Mouse (Mus musculus): ENCODE results near the gene Armc6. TPM values are rescaled to one million over a fixed set of nuclear protein-coding genes. Genes with fewer than 3 reads are reported as not detected.

Gene Armc6
- polyA plus RNA-seq, 1 experiment: 48.5 TPM

GRCm38 (mm10) chr8:70230837-70231236 is 3.4 kb downstream of the Armc6 start:
- H3K79me2 ChIP-seq (ENCODE audit: control insufficient read depth, insufficient read depth): peaks cover 29% of the 10 kb centered on the region
- TF ChIP-seq MYOD1 (IDR thresholded peaks at IDR 0.05; ENCODE audit: control insufficient read depth, insufficient read length, low read depth): no peak
- no peak for TF ChIP-seq FOSL1 (IDR thresholded peaks at IDR 0.05; ENCODE audit: insufficient read depth, low read length, poor library complexity, severe bottlenecking)
- no peak for TF ChIP-seq USF1 (IDR thresholded peaks at IDR 0.05; ENCODE audit: low read depth)
- no peak for TF ChIP-seq MAX (IDR thresholded peaks at IDR 0.05)
- TF ChIP-seq MYOG (IDR thresholded peaks at IDR 0.05; ENCODE audit: control insufficient read depth, extremely low read depth, insufficient read length): no peak
- TF ChIP-seq CTCF (IDR thresholded peaks at IDR 0.05; ENCODE audit: control insufficient read depth, insufficient read depth, insufficient read length): no peak
- no peak for TF ChIP-seq CEBPB (IDR thresholded peaks at IDR 0.05; ENCODE audit: low read depth)
- H3ac ChIP-seq (ENCODE audit: control insufficient read depth, insufficient read length, low read depth): no peak overlapping the region
- peaks cover 40% of the 10 kb centered on the region for H3K36me3 ChIP-seq (ENCODE audit: control insufficient read depth, insufficient read depth)
- no peak overlapping the region for H3K4me3 ChIP-seq (ENCODE audit: insufficient read depth, poor library complexity, severe bottlenecking)
- H3K79me3 ChIP-seq (ENCODE audit: low read depth): no peaks in the 10 kb centered on the region
- H3K27me3 ChIP-seq (ENCODE audit: control insufficient read depth, insufficient read depth, insufficient read length): no peaks in the 10 kb centered on the region

- TF ChIP-seq USF1 (IDR thresholded peaks at IDR 0.05; ENCODE audit: low read depth): no peak
- no peak for TF ChIP-seq CEBPB (IDR thresholded peaks at IDR 0.05; ENCODE audit: low read depth)
- no peak for TF ChIP-seq FOSL1 (IDR thresholded peaks at IDR 0.05; ENCODE audit: insufficient read depth, low read length, poor library complexity, severe bottlenecking)
- no peak for TF ChIP-seq MYOG (IDR thresholded peaks at IDR 0.05; ENCODE audit: control insufficient read depth, extremely low read depth, insufficient read length)
- TF ChIP-seq CTCF (IDR thresholded peaks at IDR 0.05; ENCODE audit: control insufficient read depth, insufficient read depth, insufficient read length): no peak
- TF ChIP-seq MAX (IDR thresholded peaks at IDR 0.05): no peak
- TF ChIP-seq MYOD1 (IDR thresholded peaks at IDR 0.05; ENCODE audit: control insufficient read depth, insufficient read length, low read depth): no peak
- Histone ChIP-seq H3ac (ENCODE audit: control insufficient read depth, insufficient read length, low read depth) (no peak overlapping the region), H3K36me3 (ENCODE audit: control insufficient read depth, insufficient read depth) (peaks cover 58% of the 10 kb centered on the region), H3K79me2 (ENCODE audit: control insufficient read depth, insufficient read depth) (peaks cover 13% of the 10 kb centered on the region), H3K27me3 (ENCODE audit: control insufficient read depth, insufficient read depth, insufficient read length) (no peaks in the 10 kb centered on the region), H3K4me3 (ENCODE audit: insufficient read depth, poor library complexity, severe bottlenecking) (no peak overlapping the region), H3K79me3 (ENCODE audit: low read depth) (no peaks in the 10 kb centered on the region)
Observed at GRCm38 (mm10) chr8:70227997-70228396, 6.3 kb downstream of the Armc6 start.

- TF ChIP-seq CTCF (IDR thresholded peaks at IDR 0.05; ENCODE audit: control insufficient read depth, insufficient read depth, insufficient read length) (peak; percentile 59), MYOD1 (IDR thresholded peaks at IDR 0.05; ENCODE audit: control insufficient read depth, insufficient read length, low read depth) (no peak), MAX (IDR thresholded peaks at IDR 0.05) (no peak)
- H3K36me3 ChIP-seq (ENCODE audit: control insufficient read depth, insufficient read depth): peaks cover 34% of the 10 kb centered on the region
- H3ac ChIP-seq (ENCODE audit: control insufficient read depth, insufficient read length, low read depth): no peak overlapping the region
- H3K79me2 ChIP-seq (ENCODE audit: control insufficient read depth, insufficient read depth): no peaks in the 10 kb centered on the region
- no peaks in the 10 kb centered on the region for H3K79me3 ChIP-seq (ENCODE audit: low read depth)
- no peak overlapping the region for H3K4me3 ChIP-seq (ENCODE audit: insufficient read depth, poor library complexity, severe bottlenecking)
- no peaks in the 10 kb centered on the region for H3K27me3 ChIP-seq (ENCODE audit: control insufficient read depth, insufficient read depth, insufficient read length)
Observed at GRCm38 (mm10) chr8:70223341-70223740, 10.9 kb downstream of the Armc6 start.

GRCm38 (mm10) chr8:70222041-70222440 is 12.2 kb downstream of the Armc6 start:
- no peaks in the 10 kb centered on the region for H3K79me3 ChIP-seq (ENCODE audit: low read depth)
- H3K36me3 ChIP-seq (ENCODE audit: control insufficient read depth, insufficient read depth): peaks cover 22% of the 10 kb centered on the region
- H3K27me3 ChIP-seq (ENCODE audit: control insufficient read depth, insufficient read depth, insufficient read length): no peaks in the 10 kb centered on the region
- TF ChIP-seq MYOD1 (IDR thresholded peaks at IDR 0.05; ENCODE audit: control insufficient read depth, insufficient read length, low read depth) (no peak), MAX (IDR thresholded peaks at IDR 0.05) (no peak), MYOG (IDR thresholded peaks at IDR 0.05; ENCODE audit: control insufficient read depth, extremely low read depth, insufficient read length) (no peak), USF1 (IDR thresholded peaks at IDR 0.05; ENCODE audit: low read depth) (no peak), FOSL1 (IDR thresholded peaks at IDR 0.05; ENCODE audit: insufficient read depth, low read length, poor library complexity, severe bottlenecking) (no peak)
- no peak overlapping the region for H3K4me3 ChIP-seq (ENCODE audit: insufficient read depth, poor library complexity, severe bottlenecking)
- H3K79me2 ChIP-seq (ENCODE audit: control insufficient read depth, insufficient read depth): no peaks in the 10 kb centered on the region
- H3ac ChIP-seq (ENCODE audit: control insufficient read depth, insufficient read length, low read depth): no peak overlapping the region

GRCm38 (mm10) chr8:70220911-70221310 is 13.4 kb downstream of the Armc6 start:
- TF ChIP-seq CEBPB (IDR thresholded peaks at IDR 0.05; ENCODE audit: low read depth) (no peak), MYOG (IDR thresholded peaks at IDR 0.05; ENCODE audit: control insufficient read depth, extremely low read depth, insufficient read length) (no peak)
- H3K79me3 ChIP-seq (ENCODE audit: low read depth): no peaks in the 10 kb centered on the region
- H3K79me2 ChIP-seq (ENCODE audit: control insufficient read depth, insufficient read depth): no peaks in the 10 kb centered on the region
- H3ac ChIP-seq (ENCODE audit: control insufficient read depth, insufficient read length, low read depth): no peak overlapping the region
- H3K36me3 ChIP-seq (ENCODE audit: control insufficient read depth, insufficient read depth): peaks cover 20% of the 10 kb centered on the region
- no peaks in the 10 kb centered on the region for H3K27me3 ChIP-seq (ENCODE audit: control insufficient read depth, insufficient read depth, insufficient read length)
- no peak overlapping the region for H3K4me3 ChIP-seq (ENCODE audit: insufficient read depth, poor library complexity, severe bottlenecking)

GRCm38 (mm10) chr8:70220236-70220840 is 13.9 kb downstream of the Armc6 start:
- no peaks in the 10 kb centered on the region for H3K27me3 ChIP-seq (ENCODE audit: control insufficient read depth, insufficient read depth, insufficient read length)
- H3K4me3 ChIP-seq (ENCODE audit: insufficient read depth, poor library complexity, severe bottlenecking): no peak overlapping the region
- TF ChIP-seq MYOG (IDR thresholded peaks at IDR 0.05; ENCODE audit: control insufficient read depth, extremely low read depth, insufficient read length) (no peak), CTCF (IDR thresholded peaks at IDR 0.05; ENCODE audit: control insufficient read depth, insufficient read depth, insufficient read length) (no peak), CEBPB (IDR thresholded peaks at IDR 0.05; ENCODE audit: low read depth) (no peak), MYOD1 (IDR thresholded peaks at IDR 0.05; ENCODE audit: control insufficient read depth, insufficient read length, low read depth) (no peak), FOSL1 (IDR thresholded peaks at IDR 0.05; ENCODE audit: insufficient read depth, low read length, poor library complexity, severe bottlenecking) (no peak)
- H3K36me3 ChIP-seq (ENCODE audit: control insufficient read depth, insufficient read depth): peaks cover 15% of the 10 kb centered on the region
- H3ac ChIP-seq (ENCODE audit: control insufficient read depth, insufficient read length, low read depth): no peak overlapping the region
- H3K79me2 ChIP-seq (ENCODE audit: control insufficient read depth, insufficient read depth): no peaks in the 10 kb centered on the region
- no peaks in the 10 kb centered on the region for H3K79me3 ChIP-seq (ENCODE audit: low read depth)
